Mouse (Mus musculus) stomach, embryonic 14.5 days (tissue): ENCODE results near the gene 3110082J24Rik. TPM values are rescaled to one million over a fixed set of nuclear protein-coding genes. Genes with fewer than 3 reads are reported as not detected.

ENCODE experiments used
- ATAC-seq: fragments of 200-750 bp; cut with Nextera tagmentation; 2 replicates; pipeline ENCODE4 v1.8.0; 2017; ENCODE audit warnings: low read depth, moderate TSS enrichment; ENCODE audit not compliant: insufficient number of reproducible peaks, insufficient read depth, low FRiP score
- H3K27ac ChIP-seq: fragments of 300-500 bp; sonication (generic); 2 replicates; pipeline ENCODE4 v1.5.1; 2014; ENCODE audit warnings: mild to moderate bottlenecking, low read length, moderate library complexity, mixed read lengths
- H3K27me3 ChIP-seq: fragments of 300-500 bp; sonication (generic); 2 replicates; pipeline ENCODE4 v1.6.1; 2014; ENCODE audit warnings: low read length, control low read depth, mixed read lengths; ENCODE audit not compliant: control insufficient read depth, insufficient read depth
- H3K36me3 ChIP-seq: fragments of 300-500 bp; sonication (generic); 2 replicates; pipeline ENCODE4 v1.6.1; 2014; ENCODE audit warnings: mild to moderate bottlenecking, control low read depth, low read length, moderate library complexity, mixed read lengths; ENCODE audit not compliant: control insufficient read depth, insufficient read depth
- H3K4me1 ChIP-seq: fragments of 300-500 bp; sonication (generic); 2 replicates; pipeline ENCODE4 v1.6.1; 2014; ENCODE audit warnings: low read length, control low read depth, mixed read lengths; ENCODE audit not compliant: control insufficient read depth, insufficient read depth
- H3K4me2 ChIP-seq: fragments of 300-500 bp; sonication (generic); replicated peaks from 2 replicates; pipeline ENCODE4 v1.6.1; 2014; ENCODE audit warnings: low read depth, low read length, control low read depth
- H3K4me3 ChIP-seq: fragments of 300-500 bp; sonication (generic); 2 replicates; pipeline ENCODE4 v1.5.1; 2014; ENCODE audit warnings: low read depth, low read length, control low read depth
- H3K9ac ChIP-seq: fragments of 300-500 bp; sonication (generic); replicated peaks from 2 replicates; pipeline ENCODE4 v1.6.1; 2014; ENCODE audit warnings: low read depth, mild to moderate bottlenecking, control low read depth, low read length, moderate library complexity, mixed read lengths
- H3K9me3 ChIP-seq: fragments of 300-500 bp; sonication (generic); 2 replicates; pipeline ENCODE4 v1.6.1; 2016; ENCODE audit warnings: low read depth, low read length, control low read depth; ENCODE audit not compliant: control insufficient read depth
- WGBS: fragments of 180-500 bp; shearing (Covaris S2); extraction: QIAGEN DNeasy Blood & Tissue Kit; methylation state at CpG from one replicate; pipeline ENCODE4 v1.1.7; 2014; 5-methylcytosine and 5-hydroxymethylcytosine counted together
- polyA plus RNA-seq: library from polyadenylated mRNA; unstranded; fragments of >200 nt; fragmentation: Nextera tagmentation; extraction: Ambion mirVana; gene quantifications from 2 replicates; pipeline ENCODE4 v1.2.1, GENCODE M21; 2014

The 3110082J24Rik gene
- polyA plus RNA-seq, 1 experiment from 2014 or later = not detected

GRCm38 (mm10) chr5:30113881-30114760 lies 8.2 kb upstream of the 3110082J24Rik start:
- no peaks in the 10 kb centered on the region for H3K9me3 ChIP-seq
- peaks cover 8% of the 10 kb centered on the region; the same call in 1 of the 2 replicates for H3K36me3 ChIP-seq
- H3K9ac ChIP-seq = peak overlapping the region; percentile 53
- H3K4me2 ChIP-seq = peak overlapping the region; percentile 97
- ATAC-seq = peak; percentile 78
- 1% methylated on average over 94 of the region's 103 CpGs for WGBS
- peak overlapping the region; percentile 50 for H3K4me3 ChIP-seq
- H3K27ac ChIP-seq = no peak overlapping the region
- peaks cover 14% of the 10 kb centered on the region for H3K4me1 ChIP-seq
- 0 out of 2 replicates have a peak, but pooled peaks cover 3% of the 10 kb centered on the region for H3K27me3 ChIP-seq

- peaks cover 14% of the 10 kb centered on the region for H3K4me1 ChIP-seq
- H3K27me3 ChIP-seq = 0 out of 2 replicates have a peak, but pooled peaks cover 3% of the 10 kb centered on the region
- H3K36me3 ChIP-seq = no peaks in the 10 kb centered on the region
These were observed 6.7 kb upstream of the 3110082J24Rik start for GRCm38 (mm10) chr5:30112533-30113068.

DNA sequence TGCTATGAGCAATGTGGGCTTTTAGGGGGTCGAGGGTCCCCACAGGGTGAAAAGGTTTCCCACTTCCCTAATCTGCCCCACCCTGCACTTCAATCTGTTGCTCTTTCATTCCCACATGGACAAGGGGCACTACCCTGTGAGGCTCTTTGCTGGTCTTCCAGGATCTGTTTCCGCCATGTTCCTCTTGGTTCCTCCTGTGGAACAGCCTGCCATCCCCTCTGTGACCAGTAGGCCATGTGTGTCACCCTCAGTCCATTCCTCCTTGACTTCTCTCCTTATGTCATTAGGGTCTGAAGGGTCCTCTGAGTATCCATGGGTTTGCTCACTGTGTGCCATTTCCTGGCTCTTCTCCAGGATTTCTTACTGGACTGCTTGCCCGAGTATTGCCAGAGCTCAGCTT lies 5.9 kb upstream of the 3110082J24Rik start:
- no peak overlapping the region for H3K27ac ChIP-seq
- ATAC-seq = no peak
- peaks cover 14% of the 10 kb centered on the region for H3K4me1 ChIP-seq
- H3K4me2 ChIP-seq = peak overlapping the region; percentile 40
- H3K9me3 ChIP-seq = no peaks in the 10 kb centered on the region
- WGBS = 79% methylated on average over 3 of the region's 3 CpGs
- H3K4me3 ChIP-seq = no peak overlapping the region
- no peak overlapping the region for H3K9ac ChIP-seq
- H3K36me3 ChIP-seq = no peaks in the 10 kb centered on the region
- 0 out of 2 replicates have a peak, but pooled peaks cover 3% of the 10 kb centered on the region for H3K27me3 ChIP-seq

More at GRCm38 (mm10) chr5:30112533-30113068, 6.7 kb upstream of the 3110082J24Rik start:
- no peak overlapping the region for H3K4me3 ChIP-seq
- H3K27ac ChIP-seq = no peak overlapping the region
- H3K9me3 ChIP-seq = no peaks in the 10 kb centered on the region
- no peak overlapping the region for H3K9ac ChIP-seq
- ATAC-seq = no peak
- H3K4me2 ChIP-seq = no peak overlapping the region
- 85% methylated on average over 3 of the region's 3 CpGs for WGBS

DNA sequence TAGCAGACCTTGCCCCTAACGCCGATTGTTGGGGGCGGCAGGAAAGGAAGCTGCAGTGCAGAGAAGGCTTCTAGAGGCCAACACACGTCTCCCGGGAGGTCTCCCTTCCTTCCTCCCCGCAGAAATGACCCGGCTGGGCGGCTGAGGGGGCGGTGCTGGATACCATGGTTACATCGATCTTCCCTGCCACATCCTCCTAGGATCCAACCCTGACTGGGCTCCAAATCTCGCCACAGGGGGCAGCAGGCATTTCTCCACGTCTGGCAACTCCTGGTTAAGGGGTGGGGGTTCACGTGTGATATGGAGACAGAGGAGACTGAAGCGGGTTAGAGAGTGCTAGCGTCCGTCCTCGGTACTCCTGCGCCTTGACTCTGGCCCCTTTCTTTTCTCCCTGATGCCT lies 5.2 kb upstream of the 3110082J24Rik start:
- WGBS = 1% methylated on average over 18 of the region's 18 CpGs
- Histone ChIP-seq H3K27me3 (peaks cover 3% of the 10 kb centered on the region; the same call in 1 of the 2 replicates), H3K9me3 (no peaks in the 10 kb centered on the region), H3K27ac (no peak overlapping the region), H3K4me3 (peak overlapping the region; percentile 11; the same call in 1 of the 2 replicates), H3K9ac (no peak overlapping the region), H3K4me1 (peaks cover 14% of the 10 kb centered on the region), H3K4me2 (peak overlapping the region; percentile 40), H3K36me3 (no peaks in the 10 kb centered on the region)
- ATAC-seq = peak; percentile 29; the same call in 1 of the 2 replicates

- 11% methylated on average over 22 of the region's 22 CpGs for WGBS
- Histone ChIP-seq H3K4me3 (peak overlapping the region; percentile 11; the same call in 1 of the 2 replicates), H3K4me2 (peak overlapping the region; percentile 40), H3K4me1 (peaks cover 16% of the 10 kb centered on the region), H3K27me3 (peaks cover 5% of the 10 kb centered on the region), H3K36me3 (no peaks in the 10 kb centered on the region), H3K9me3 (no peaks in the 10 kb centered on the region), H3K27ac (no peak overlapping the region), H3K9ac (no peak overlapping the region)
- no peak for ATAC-seq
These were observed 4.6 kb upstream of the 3110082J24Rik start for GRCm38 (mm10) chr5:30110371-30111060.

GRCm38 (mm10) chr5:30109899-30110298 lies 4.0 kb upstream of the 3110082J24Rik start:
- WGBS = 59% methylated on average over 2 of the region's 2 CpGs
- peaks cover 10% of the 10 kb centered on the region for H3K27me3 ChIP-seq

GRCm38 (mm10) chr5:30108233-30108632 lies 2.3 kb upstream of the 3110082J24Rik start:
- Histone ChIP-seq H3K9ac (no peak overlapping the region), H3K36me3 (no peaks in the 10 kb centered on the region), H3K9me3 (no peaks in the 10 kb centered on the region), H3K4me3 (no peak overlapping the region), H3K4me1 (peaks cover 17% of the 10 kb centered on the region), H3K4me2 (no peak overlapping the region), H3K27ac (no peak overlapping the region), H3K27me3 (peaks cover 8% of the 10 kb centered on the region)
- no peak for ATAC-seq
- whole genome bisulfite sequencing = 81% methylated on average over 6 of the region's 6 CpGs

More at GRCm38 (mm10) chr5:30109899-30110298, 4.0 kb upstream of the 3110082J24Rik start:
- no peak overlapping the region for H3K9ac ChIP-seq
- H3K4me3 ChIP-seq = no peak overlapping the region
- no peaks in the 10 kb centered on the region for H3K9me3 ChIP-seq
- H3K27ac ChIP-seq = no peak overlapping the region
- no peak overlapping the region for H3K4me2 ChIP-seq
- H3K4me1 ChIP-seq = peaks cover 17% of the 10 kb centered on the region
- H3K36me3 ChIP-seq = no peaks in the 10 kb centered on the region
- no peak for ATAC-seq

GRCm38 (mm10) chr5:30107611-30108041 lies 1.7 kb upstream of the 3110082J24Rik start:
- Histone ChIP-seq H3K9ac (no peak overlapping the region), H3K9me3 (no peaks in the 10 kb centered on the region), H3K4me2 (no peak overlapping the region), H3K27me3 (peaks cover 7% of the 10 kb centered on the region), H3K4me3 (no peak overlapping the region), H3K4me1 (peaks cover 17% of the 10 kb centered on the region), H3K27ac (no peak overlapping the region), H3K36me3 (no peaks in the 10 kb centered on the region)
- 15% methylated on average over 5 of the region's 5 CpGs for WGBS
- ATAC-seq = no peak
